Mouse (Mus musculus): Measurements from ENCODE around the gene Znrf3. TPM values are rescaled to one million over a fixed set of nuclear protein-coding genes. Genes with fewer than 3 reads are reported as not detected.
A peak's percentile ranks its signal among the peaks of the same experiment; 100 is the strongest.

Znrf3 gene
- polyA plus RNA-seq, 1 experiment from 2014 or later = 8.3 TPM

- ATAC-seq (ENCODE audit: low FRiP score) = no peak
- H3K27ac ChIP-seq = no peak overlapping the region
- no peak overlapping the region for H3K4me3 ChIP-seq
- no peak overlapping the region for H3K4me2 ChIP-seq (replicated peaks)
- peaks cover 18% of the 10 kb centered on the region for H3K4me1 ChIP-seq
- H3K9ac ChIP-seq = no peak overlapping the region
- H3K9me3 ChIP-seq (replicated peaks) = no peaks in the 10 kb centered on the region
- 49% methylated on average over 2 of the region's 2 CpGs for WGBS
- H3K36me3 ChIP-seq = no peaks in the 10 kb centered on the region
- H3K27me3 ChIP-seq = no peaks in the 10 kb centered on the region
Measured at GRCm38 (mm10) chr11:5296576-5297115, 148.0 kb downstream of the Znrf3 start.

GRCm38 (mm10) chr11:5294805-5295204 lies 149.8 kb downstream of the Znrf3 start:
- Histone ChIP-seq H3K9ac (no peak overlapping the region), H3K27ac (no peak overlapping the region), H3K4me1 (peaks cover 18% of the 10 kb centered on the region), H3K9me3 (replicated peaks) (no peaks in the 10 kb centered on the region), H3K36me3 (no peaks in the 10 kb centered on the region), H3K4me3 (no peak overlapping the region), H3K27me3 (no peaks in the 10 kb centered on the region), H3K4me2 (replicated peaks) (no peak overlapping the region)
- WGBS = 85% methylated on average over 3 of the region's 3 CpGs
- no peak for ATAC-seq (ENCODE audit: low FRiP score)

- Histone ChIP-seq H3K27me3 (no peaks in the 10 kb centered on the region), H3K9ac (no peak overlapping the region), H3K4me1 (no peaks in the 10 kb centered on the region), H3K4me3 (no peak overlapping the region), H3K27ac (no peak overlapping the region), H3K36me3 (peaks cover 21% of the 10 kb centered on the region; the same call in 1 of the 2 replicates), H3K4me2 (replicated peaks) (no peak overlapping the region), H3K9me3 (replicated peaks) (no peaks in the 10 kb centered on the region)
- no peak for ATAC-seq (ENCODE audit: low FRiP score)
- 26% methylated on average over 5 of the region's 5 CpGs for WGBS
Measured at GRCm38 (mm10) chr11:5290691-5291090, 154.0 kb downstream of the Znrf3 start.

- no peak overlapping the region for H3K9ac ChIP-seq
- ATAC-seq (ENCODE audit: low FRiP score) = no peak
- WGBS = 81% methylated on average over 4 of the region's 4 CpGs
Measured at GRCm38 (mm10) chr11:5289826-5290580, 154.6 kb downstream of the Znrf3 start.

GRCm38 (mm10) chr11:5283987-5284386 lies 160.7 kb downstream of the Znrf3 start:
- no peak overlapping the region for H3K4me3 ChIP-seq
- no peak for ATAC-seq (ENCODE audit: low FRiP score)
- H3K27ac ChIP-seq = no peak overlapping the region
- no peak overlapping the region for H3K9ac ChIP-seq
- no peaks in the 10 kb centered on the region for H3K4me1 ChIP-seq
- peaks cover 56% of the 10 kb centered on the region for H3K36me3 ChIP-seq
- H3K9me3 ChIP-seq (replicated peaks) = no peaks in the 10 kb centered on the region
- no peak overlapping the region for H3K4me2 ChIP-seq (replicated peaks)
- 96% methylated on average over 2 of the region's 2 CpGs for WGBS
- H3K27me3 ChIP-seq = no peaks in the 10 kb centered on the region

More at GRCm38 (mm10) chr11:5289826-5290580, 154.6 kb downstream of the Znrf3 start:
- Histone ChIP-seq H3K4me1 (no peaks in the 10 kb centered on the region), H3K27ac (no peak overlapping the region), H3K4me3 (no peak overlapping the region), H3K9me3 (replicated peaks) (no peaks in the 10 kb centered on the region), H3K36me3 (peaks cover 22% of the 10 kb centered on the region; the same call in 1 of the 2 replicates), H3K4me2 (replicated peaks) (no peak overlapping the region), H3K27me3 (no peaks in the 10 kb centered on the region)

- H3K9ac ChIP-seq = no peak overlapping the region
- peaks cover 37% of the 10 kb centered on the region for H3K36me3 ChIP-seq
- H3K9me3 ChIP-seq (replicated peaks) = no peaks in the 10 kb centered on the region
- no peak overlapping the region for H3K4me2 ChIP-seq (replicated peaks)
- WGBS = 92% methylated on average over 7 of the region's 7 CpGs
- H3K27ac ChIP-seq = no peak overlapping the region
- no peak for ATAC-seq (ENCODE audit: low FRiP score)
- H3K4me1 ChIP-seq = no peaks in the 10 kb centered on the region; the same call in 1 of the 2 replicates
- H3K4me3 ChIP-seq = no peak overlapping the region
- H3K27me3 ChIP-seq = no peaks in the 10 kb centered on the region
Measured at GRCm38 (mm10) chr11:5280932-5281331, 163.7 kb downstream of the Znrf3 start.

GRCm38 (mm10) chr11:5278463-5278862 lies 166.2 kb downstream of the Znrf3 start:
- Histone ChIP-seq H3K9me3 (replicated peaks) (no peaks in the 10 kb centered on the region), H3K4me3 (no peak overlapping the region), H3K27ac (no peak overlapping the region), H3K36me3 (peaks cover 26% of the 10 kb centered on the region), H3K4me1 (no peaks in the 10 kb centered on the region; the same call in 1 of the 2 replicates), H3K27me3 (no peaks in the 10 kb centered on the region), H3K4me2 (replicated peaks) (no peak overlapping the region), H3K9ac (no peak overlapping the region)
- no peak for ATAC-seq (ENCODE audit: low FRiP score)
- WGBS = 73% methylated on average over 2 of the region's 2 CpGs

GRCm38 (mm10) chr11:5277307-5277971 lies 167.2 kb downstream of the Znrf3 start:
- no peaks in the 10 kb centered on the region for H3K27me3 ChIP-seq
- 69% methylated on average over 5 of the region's 5 CpGs for WGBS
- no peak overlapping the region for H3K4me2 ChIP-seq (replicated peaks)
- no peak for ATAC-seq (ENCODE audit: low FRiP score)
- H3K9ac ChIP-seq = no peak overlapping the region
- no peaks in the 10 kb centered on the region for H3K9me3 ChIP-seq (replicated peaks)
- H3K27ac ChIP-seq = no peak overlapping the region
- no peaks in the 10 kb centered on the region; the same call in 1 of the 2 replicates for H3K4me1 ChIP-seq
- no peak overlapping the region for H3K4me3 ChIP-seq
- H3K36me3 ChIP-seq = peaks cover 18% of the 10 kb centered on the region

- 84% methylated on average over 4 of the region's 4 CpGs for WGBS
- Histone ChIP-seq H3K4me3 (no peak overlapping the region), H3K27ac (no peak overlapping the region), H3K9ac (no peak overlapping the region), H3K9me3 (replicated peaks) (no peaks in the 10 kb centered on the region), H3K36me3 (no peaks in the 10 kb centered on the region), H3K27me3 (no peaks in the 10 kb centered on the region), H3K4me2 (replicated peaks) (no peak overlapping the region), H3K4me1 (peaks cover 7% of the 10 kb centered on the region; the same call in 1 of the 2 replicates)
- ATAC-seq (ENCODE audit: low FRiP score) = no peak
Measured at GRCm38 (mm10) chr11:5275216-5275615, 169.4 kb downstream of the Znrf3 start.

GRCm38 (mm10) chr11:5272536-5273234 lies 172.0 kb downstream of the Znrf3 start:
- no peaks in the 10 kb centered on the region for H3K36me3 ChIP-seq
- H3K27me3 ChIP-seq = no peaks in the 10 kb centered on the region
- no peak overlapping the region for H3K27ac ChIP-seq
- 83% methylated on average over 9 of the region's 9 CpGs for WGBS
- no peak overlapping the region for H3K4me3 ChIP-seq
- no peaks in the 10 kb centered on the region for H3K9me3 ChIP-seq (replicated peaks)
- no peak for ATAC-seq (ENCODE audit: low FRiP score)
- H3K9ac ChIP-seq = no peak overlapping the region
- peaks cover 7% of the 10 kb centered on the region; the same call in 1 of the 2 replicates for H3K4me1 ChIP-seq
- H3K4me2 ChIP-seq (replicated peaks) = no peak overlapping the region

- Histone ChIP-seq H3K9ac (no peak overlapping the region), H3K4me3 (no peak overlapping the region), H3K27me3 (no peaks in the 10 kb centered on the region), H3K4me2 (replicated peaks) (no peak overlapping the region), H3K36me3 (no peaks in the 10 kb centered on the region), H3K27ac (0 out of 2 replicates have a peak overlapping the region, but pooled peaks have one; percentile 1), H3K4me1 (0 out of 2 replicates have a peak, but pooled peaks cover 7% of the 10 kb centered on the region), H3K9me3 (replicated peaks) (no peaks in the 10 kb centered on the region)
- ATAC-seq (ENCODE audit: low FRiP score) = no peak
- WGBS = 73% methylated on average over 4 of the region's 4 CpGs
Measured at GRCm38 (mm10) chr11:5272066-5272360, 172.6 kb downstream of the Znrf3 start.
